Mouse (Mus musculus) MEL (cell line): Measurements from ENCODE around the gene Zyg11a.

Source experiments
- MYC ChIP-seq: IDR thresholded peaks from 2 replicates; pipeline ENCODE4 v1.6.1; 2011; ENCODE audit warnings: low read depth, mild to moderate bottlenecking, low read length, improper control_type of control experiment, moderate library complexity
- NELFE ChIP-seq: IDR thresholded peaks from 2 replicates; pipeline ENCODE4 v1.6.1; 2011; ENCODE audit warnings: low read depth, low read length, improper control_type of control experiment

DNA sequence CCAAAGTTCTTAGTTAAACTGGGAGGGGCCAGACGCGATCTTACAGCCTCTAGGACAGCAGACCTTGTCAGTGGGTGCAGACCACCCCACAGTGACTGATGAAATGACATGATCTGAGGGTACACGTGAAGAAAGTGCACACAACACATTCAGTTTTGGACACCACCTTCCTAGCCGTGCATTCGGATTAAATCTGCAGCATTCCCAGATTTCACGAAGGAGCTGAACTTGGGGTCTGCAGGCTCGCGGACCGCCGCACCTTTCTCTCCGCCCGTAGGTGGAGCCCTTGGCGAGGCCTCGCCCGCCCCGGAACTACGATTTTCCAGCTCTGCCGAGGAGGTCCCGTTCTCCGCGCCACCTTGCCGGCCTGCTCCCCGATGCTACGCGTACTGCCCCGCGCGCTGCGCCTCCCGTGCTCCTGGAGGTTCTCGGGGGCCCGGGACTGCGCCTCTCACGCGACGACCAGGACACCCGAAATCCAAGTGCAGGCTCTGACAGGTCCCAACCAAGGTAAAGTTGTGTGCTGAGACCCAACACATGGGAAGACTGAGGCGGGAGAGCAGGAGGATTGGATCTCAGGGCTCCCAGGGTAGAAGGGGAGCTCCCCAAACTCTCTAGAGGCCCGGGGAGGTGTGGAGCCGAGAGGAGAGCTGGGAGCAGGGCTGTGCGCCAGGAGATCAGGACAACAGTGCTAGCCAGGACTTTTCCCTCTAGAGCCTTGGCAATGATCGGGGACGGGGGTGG, 52.5 kb downstream of the Zyg11a start, which contains the start of gene Echdc2:
- no peak for TF ChIP-seq NELFE
- no peak for TF ChIP-seq MYC
